Mouse (Mus musculus): ENCODE results near the gene Dyrk2.

Gene Dyrk2

GRCm38 (mm10) chr10:118846991-118847545 is 22.9 kb downstream of the Dyrk2 start:
- no peak for DNase-seq (ENCODE audit: low spot score in 2 of 2)

DNA sequence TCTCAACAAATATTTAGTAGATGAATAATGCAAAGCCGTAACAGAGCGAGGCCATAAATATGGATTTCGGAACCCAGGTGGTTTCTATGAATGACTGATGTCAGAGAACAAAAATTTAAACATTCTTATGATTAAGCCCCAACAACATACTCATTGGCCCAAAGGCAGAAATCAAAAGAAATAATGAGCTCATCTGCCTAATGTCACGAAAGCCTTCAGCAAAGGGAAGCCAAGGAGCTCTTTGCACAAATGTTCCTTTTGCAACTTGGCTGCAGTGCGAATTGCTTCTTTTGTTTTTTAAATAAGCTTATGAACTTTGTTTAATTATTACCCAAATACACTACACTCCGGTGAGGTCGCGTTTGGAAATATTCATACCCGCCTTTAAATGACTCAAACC is 29.4 kb downstream of the Dyrk2 start:
- no peak for DNase-seq (ENCODE audit: low spot score in 2 of 2)

- no peak for DNase-seq (ENCODE audit: low spot score in 2 of 2)
Observed at GRCm38 (mm10) chr10:118839343-118840141, 30.5 kb downstream of the Dyrk2 start.

GRCm38 (mm10) chr10:118837636-118838035 is 32.4 kb downstream of the Dyrk2 start:
- no peak for DNase-seq (ENCODE audit: low spot score in 2 of 2)

- DNase-seq (ENCODE audit: low spot score in 2 of 2) = no peak
Observed at GRCm38 (mm10) chr10:118831190-118831589, 38.8 kb downstream of the Dyrk2 start.

- no peak for DNase-seq (ENCODE audit: low spot score in 2 of 2)
Observed at GRCm38 (mm10) chr10:118829641-118830040, 40.4 kb downstream of the Dyrk2 start.

DNA sequence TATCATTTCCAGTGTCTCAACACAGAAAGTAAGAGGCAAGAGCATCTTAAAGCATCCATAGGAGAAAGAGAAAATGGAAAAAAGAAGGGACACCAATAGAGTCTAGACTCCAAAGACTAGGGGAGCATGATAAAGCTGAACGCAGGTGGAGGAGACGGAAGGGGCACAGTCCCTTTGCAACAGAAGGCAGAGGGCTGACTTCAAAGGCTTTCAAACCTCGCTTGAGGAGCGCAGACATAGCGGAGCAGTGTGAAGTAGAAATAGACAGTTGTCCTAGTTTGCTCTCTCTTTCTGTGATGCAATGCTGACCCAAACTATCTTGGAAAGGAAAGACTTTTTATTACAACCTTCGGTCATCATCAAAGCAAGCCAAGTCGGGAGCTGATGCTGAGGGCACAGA is 42.9 kb downstream of the Dyrk2 start:
- no peak for DNase-seq (ENCODE audit: low spot score in 2 of 2)

DNA sequence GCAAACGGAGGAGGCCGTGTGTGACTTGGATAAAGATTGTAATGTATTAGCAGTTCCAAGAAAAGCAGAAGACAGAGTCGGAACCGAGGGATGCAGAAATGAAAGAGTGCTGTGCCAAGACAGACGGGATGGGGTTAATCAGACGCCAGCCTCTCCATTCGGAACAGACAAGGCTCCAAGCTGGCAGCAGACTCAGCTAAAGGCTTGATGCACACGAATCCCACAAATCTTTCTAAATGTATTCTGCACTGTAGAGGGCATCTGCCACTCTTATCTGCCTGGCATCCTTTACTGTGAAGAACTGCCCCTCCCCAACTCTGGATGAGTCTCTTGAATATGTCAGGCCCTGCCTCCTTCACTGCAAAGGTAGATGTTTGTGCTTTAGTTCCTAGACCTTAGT is 45.2 kb downstream of the Dyrk2 start:
- no peak for DNase-seq (ENCODE audit: low spot score in 2 of 2)

GRCm38 (mm10) chr10:118820901-118821300 is 49.1 kb downstream of the Dyrk2 start:
- peak; percentile 40 to 42 for DNase-seq (ENCODE audit: low spot score in 2 of 2)

DNA sequence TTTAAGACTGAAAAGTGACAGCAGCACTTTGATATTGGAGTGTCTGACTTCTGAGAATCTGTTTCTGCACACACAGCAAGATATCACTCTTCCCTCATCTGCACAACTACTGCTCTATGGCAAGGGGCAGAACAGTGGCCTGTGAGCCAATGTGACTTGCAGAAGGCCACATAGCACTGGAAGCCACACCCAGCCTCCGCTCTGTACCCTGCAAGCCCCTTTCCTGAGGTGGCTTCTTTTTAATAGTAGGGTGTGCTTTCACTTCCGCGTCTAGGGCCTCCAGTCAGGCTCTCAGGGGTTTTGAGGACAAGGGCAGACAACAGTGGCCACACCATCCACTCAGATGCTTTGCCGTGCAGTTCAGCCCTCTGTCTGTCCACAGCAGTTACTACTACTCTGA is 50.2 kb downstream of the Dyrk2 start:
- DNase-seq (ENCODE audit: low spot score in 2 of 2) = no peak

DNA sequence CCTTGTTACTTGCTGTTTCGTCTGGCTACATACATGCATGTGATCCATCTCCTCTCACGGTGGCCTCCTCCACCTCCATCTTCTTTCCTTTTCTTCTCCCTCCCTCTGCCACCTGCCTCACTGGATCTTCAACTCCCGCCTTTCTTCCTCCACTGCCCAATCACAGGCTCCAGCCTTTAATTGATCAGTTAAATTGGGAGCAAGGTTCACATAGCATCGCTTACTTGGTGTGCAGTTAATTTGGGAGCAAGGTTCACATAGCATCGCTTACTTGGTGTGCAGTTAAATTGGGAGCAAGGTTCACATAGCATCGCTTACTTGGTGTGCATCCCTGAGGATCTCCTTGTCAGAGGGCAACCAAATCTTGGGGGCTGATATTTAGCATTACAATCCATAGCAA is 52.9 kb downstream of the Dyrk2 start:
- no peak for DNase-seq (ENCODE audit: low spot score in 2 of 2)

DNA sequence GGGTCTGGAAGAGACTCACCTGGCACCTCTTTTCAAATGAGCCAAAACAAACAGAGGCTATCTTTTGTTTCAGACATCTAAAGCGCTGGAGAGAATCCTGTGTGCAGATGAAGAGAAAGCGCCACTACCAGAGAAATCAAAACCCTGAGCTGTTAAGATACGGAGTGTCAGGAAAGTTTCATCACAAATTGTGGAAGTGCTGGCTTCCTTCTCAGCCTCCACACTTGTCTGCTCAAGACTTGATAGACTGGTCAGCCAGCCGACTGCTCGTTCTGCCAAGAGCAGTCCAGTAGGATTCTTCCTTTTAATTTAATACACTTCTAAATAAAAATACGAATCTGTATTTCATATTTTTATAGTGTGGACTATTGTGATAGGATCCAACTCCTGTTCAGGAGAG is 58.1 kb downstream of the Dyrk2 start:
- no peak for DNase-seq (ENCODE audit: low spot score in 2 of 2)

GRCm38 (mm10) chr10:118810908-118811711 is 58.9 kb downstream of the Dyrk2 start:
- no peak for DNase-seq (ENCODE audit: low spot score in 2 of 2)

Measured in frontal cortex, postnatal 10 days (tissue).